Mouse (Mus musculus): ENCODE results near the gene Hivep3. TPM values are rescaled to one million over a fixed set of nuclear protein-coding genes. Genes with fewer than 3 reads are reported as not detected.

The Hivep3 gene
- polyA plus RNA-seq, 1 experiment: 1.7 TPM

DNA sequence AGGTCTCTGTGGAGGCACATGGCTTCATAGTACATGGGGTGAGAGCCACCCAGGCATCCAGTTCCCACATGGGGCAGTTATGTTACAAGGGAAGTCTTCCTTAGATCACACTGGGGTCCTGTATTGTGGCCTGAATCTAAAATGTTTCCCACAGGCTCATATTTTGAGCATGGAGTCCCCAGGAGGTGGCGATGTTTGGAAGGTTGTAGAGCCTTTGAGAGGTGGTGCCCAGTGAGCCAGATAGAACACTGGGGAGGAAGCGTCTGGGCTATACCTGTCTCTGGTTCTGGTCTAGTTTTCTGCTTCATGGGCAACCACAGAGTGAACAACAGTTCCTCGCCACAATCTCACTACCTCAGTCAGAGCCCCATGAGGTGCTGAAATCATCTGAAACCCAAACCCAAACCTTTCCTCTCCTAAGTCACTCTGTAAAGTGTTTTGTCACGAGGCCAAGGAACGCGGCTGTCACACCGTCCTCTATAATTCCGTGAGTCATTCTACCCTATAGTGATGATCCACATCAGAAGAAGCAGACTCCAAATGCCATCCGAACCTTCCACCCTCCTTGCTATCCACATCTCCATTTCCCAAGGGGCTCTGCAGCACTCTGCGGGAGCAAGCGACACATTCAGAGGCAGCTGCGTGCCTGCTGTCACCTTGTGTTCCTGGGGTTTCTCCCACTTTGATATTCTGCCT, 187.6 kb downstream of the Hivep3 start:
- Histone ChIP-seq H3K4me3 (ENCODE audit: control insufficient read depth, low read depth, low read length) (no peak overlapping the region), H3K27ac (ENCODE audit: control insufficient read depth, insufficient read depth, low read depth, low read length) (no peak overlapping the region), H3K4me1 (ENCODE audit: control insufficient read depth, insufficient read depth, low read length) (no peaks in the 10 kb centered on the region), H3K36me3 (ENCODE audit: control insufficient read depth, insufficient read depth, low read length) (no peaks in the 10 kb centered on the region), H3K27me3 (ENCODE audit: control insufficient read depth, insufficient read depth, low read length) (no peaks in the 10 kb centered on the region)
- TF ChIP-seq CTCF (IDR thresholded peaks at IDR 0.05; ENCODE audit: control insufficient read depth, insufficient read depth, insufficient replicate concordance, low read depth, low read length): no peak
- TF ChIP-seq POLR2A (IDR thresholded peaks at IDR 0.05; ENCODE audit: control insufficient read depth, low read depth, low read length): no peak

DNA sequence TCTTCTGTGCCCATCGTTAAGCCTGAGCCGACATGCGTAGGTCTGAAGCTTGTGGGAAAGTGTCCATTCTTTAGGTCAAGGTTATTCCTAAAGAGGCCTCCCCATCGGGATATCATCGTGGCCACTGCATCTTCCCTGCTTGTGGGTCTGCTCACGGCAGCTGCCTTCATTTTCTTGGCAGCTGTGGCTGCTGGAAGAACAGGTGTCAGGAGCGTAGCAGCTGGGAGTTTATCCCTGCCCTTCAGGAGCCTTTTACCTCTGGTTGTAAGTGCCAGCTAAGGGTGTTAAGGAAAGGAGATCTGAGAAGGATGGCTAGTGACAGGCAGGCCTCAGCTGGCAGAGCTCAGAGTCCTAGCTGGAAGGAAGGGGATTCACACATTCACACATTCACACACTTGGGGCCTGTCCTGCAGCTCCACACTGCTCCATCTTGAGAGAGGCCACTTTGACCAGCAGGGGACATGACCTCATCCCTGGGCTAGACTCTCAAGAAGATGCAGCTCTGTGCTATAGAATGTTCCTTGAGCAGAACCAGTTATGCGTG, 188.2 kb downstream of the Hivep3 start:
- H3K36me3 ChIP-seq (ENCODE audit: control insufficient read depth, insufficient read depth, low read length): no peaks in the 10 kb centered on the region
- TF ChIP-seq CTCF (IDR thresholded peaks at IDR 0.05; ENCODE audit: control insufficient read depth, insufficient read depth, insufficient replicate concordance, low read depth, low read length) (no peak), POLR2A (IDR thresholded peaks at IDR 0.05; ENCODE audit: control insufficient read depth, low read depth, low read length) (no peak)

DNA sequence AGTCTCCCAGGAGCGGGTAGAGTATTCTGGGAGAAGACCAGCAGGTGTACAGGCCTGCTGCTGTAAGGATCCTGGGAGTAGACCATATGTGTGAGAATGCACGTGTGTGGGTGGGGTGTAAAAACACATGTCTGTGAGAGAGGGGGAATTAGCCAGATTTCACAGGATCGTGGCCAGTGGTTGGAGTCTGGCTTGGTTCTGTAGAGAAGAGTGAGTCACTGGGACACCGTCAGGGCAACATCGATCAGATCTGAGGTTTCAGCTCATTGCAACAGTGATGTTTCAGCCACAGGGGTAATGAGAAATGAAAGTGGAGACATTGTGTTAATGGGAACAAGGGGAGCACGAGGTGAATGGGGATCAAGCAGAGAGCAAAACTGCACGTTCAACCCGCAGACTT, 189.4 kb downstream of the Hivep3 start:
- Histone ChIP-seq H3K27ac (ENCODE audit: control insufficient read depth, insufficient read depth, low read depth, low read length) (no peak overlapping the region), H3K36me3 (ENCODE audit: control insufficient read depth, insufficient read depth, low read length) (no peaks in the 10 kb centered on the region), H3K4me3 (ENCODE audit: control insufficient read depth, low read depth, low read length) (no peak overlapping the region), H3K4me1 (ENCODE audit: control insufficient read depth, insufficient read depth, low read length) (no peaks in the 10 kb centered on the region), H3K27me3 (ENCODE audit: control insufficient read depth, insufficient read depth, low read length) (no peaks in the 10 kb centered on the region)
- TF ChIP-seq POLR2A (IDR thresholded peaks at IDR 0.05; ENCODE audit: control insufficient read depth, low read depth, low read length) (no peak), CTCF (IDR thresholded peaks at IDR 0.05; ENCODE audit: control insufficient read depth, insufficient read depth, insufficient replicate concordance, low read depth, low read length) (no peak)

More for the DNA sequence above, 188.2 kb downstream of the Hivep3 start:
- Histone ChIP-seq H3K4me1 (ENCODE audit: control insufficient read depth, insufficient read depth, low read length) (no peaks in the 10 kb centered on the region), H3K27ac (ENCODE audit: control insufficient read depth, insufficient read depth, low read depth, low read length) (no peak overlapping the region), H3K27me3 (ENCODE audit: control insufficient read depth, insufficient read depth, low read length) (no peaks in the 10 kb centered on the region), H3K4me3 (ENCODE audit: control insufficient read depth, low read depth, low read length) (no peak overlapping the region)

DNA sequence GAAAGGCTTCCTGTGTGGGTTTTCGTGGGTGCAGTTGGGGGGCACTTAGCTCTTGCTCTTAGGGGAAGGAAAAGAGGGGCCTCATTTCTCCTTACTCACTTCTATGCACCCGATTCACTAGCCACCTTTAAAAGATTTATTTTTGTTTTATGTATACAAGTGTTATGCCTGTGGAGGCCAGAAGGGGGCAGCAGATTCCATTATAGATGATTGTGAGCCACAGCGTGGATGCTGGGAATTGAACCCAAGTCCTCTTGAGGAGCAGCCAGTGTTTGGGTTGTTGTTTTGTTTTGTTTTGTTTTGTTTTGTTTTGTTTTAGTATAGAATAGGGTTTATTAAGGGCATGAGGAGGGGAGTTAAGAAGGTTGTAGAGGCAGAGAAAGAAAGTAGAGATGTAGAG, 189.8 kb downstream of the Hivep3 start:
- H3K4me3 ChIP-seq (ENCODE audit: control insufficient read depth, low read depth, low read length): no peak overlapping the region
- H3K36me3 ChIP-seq (ENCODE audit: control insufficient read depth, insufficient read depth, low read length): no peaks in the 10 kb centered on the region
- H3K4me1 ChIP-seq (ENCODE audit: control insufficient read depth, insufficient read depth, low read length): no peaks in the 10 kb centered on the region
- no peak for TF ChIP-seq CTCF (IDR thresholded peaks at IDR 0.05; ENCODE audit: control insufficient read depth, insufficient read depth, insufficient replicate concordance, low read depth, low read length)
- H3K27me3 ChIP-seq (ENCODE audit: control insufficient read depth, insufficient read depth, low read length): no peaks in the 10 kb centered on the region
- H3K27ac ChIP-seq (ENCODE audit: control insufficient read depth, insufficient read depth, low read depth, low read length): no peak overlapping the region

DNA sequence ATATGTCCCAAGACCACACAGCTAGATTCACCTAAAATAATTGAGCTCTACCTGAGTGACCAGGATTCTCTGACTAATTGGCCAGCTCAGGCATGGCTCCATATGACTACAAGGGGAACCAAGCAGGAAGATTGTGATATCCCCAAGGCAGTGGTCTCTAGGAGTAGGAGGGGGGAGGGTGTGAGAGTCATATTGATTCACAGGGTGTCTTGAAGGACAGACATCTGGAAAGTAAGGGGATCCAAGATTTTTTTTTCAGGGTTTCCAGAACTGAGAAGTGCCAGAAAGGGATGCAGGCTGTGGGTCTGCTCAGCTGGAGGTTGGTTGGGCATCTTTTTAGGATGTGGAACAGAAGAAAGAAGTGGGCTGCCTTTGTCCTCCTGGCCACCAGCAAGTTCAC, 191.5 kb downstream of the Hivep3 start:
- Histone ChIP-seq H3K36me3 (ENCODE audit: control insufficient read depth, insufficient read depth, low read length) (no peaks in the 10 kb centered on the region), H3K27ac (ENCODE audit: control insufficient read depth, insufficient read depth, low read depth, low read length) (no peak overlapping the region), H3K27me3 (ENCODE audit: control insufficient read depth, insufficient read depth, low read length) (no peaks in the 10 kb centered on the region), H3K4me1 (ENCODE audit: control insufficient read depth, insufficient read depth, low read length) (no peaks in the 10 kb centered on the region), H3K4me3 (ENCODE audit: control insufficient read depth, low read depth, low read length) (no peak overlapping the region)
- TF ChIP-seq POLR2A (IDR thresholded peaks at IDR 0.05; ENCODE audit: control insufficient read depth, low read depth, low read length) (no peak), CTCF (IDR thresholded peaks at IDR 0.05; ENCODE audit: control insufficient read depth, insufficient read depth, insufficient replicate concordance, low read depth, low read length) (no peak)

DNA sequence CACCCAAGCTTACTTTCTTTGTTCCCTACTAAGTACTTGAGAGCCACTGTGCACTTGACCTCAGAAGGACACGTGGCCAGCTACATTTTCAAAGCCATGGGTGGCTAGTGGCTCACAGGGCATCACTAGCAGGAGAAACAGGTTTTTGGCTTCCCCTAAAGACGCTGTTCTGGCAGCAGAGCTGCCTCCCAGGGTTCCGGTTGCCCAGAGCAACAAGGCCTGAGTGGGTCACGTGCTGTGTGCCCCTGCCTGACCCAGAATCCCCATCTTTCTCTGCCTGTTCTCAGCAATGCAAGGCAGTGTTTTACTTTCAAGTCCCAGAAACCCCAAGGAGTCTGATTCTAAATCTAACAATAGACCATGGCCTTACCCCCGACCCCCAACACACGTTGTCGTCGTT, 198.3 kb downstream of the Hivep3 start:
- Histone ChIP-seq H3K36me3 (ENCODE audit: control insufficient read depth, insufficient read depth, low read length) (no peaks in the 10 kb centered on the region), H3K4me1 (ENCODE audit: control insufficient read depth, insufficient read depth, low read length) (peaks cover 5% of the 10 kb centered on the region; the same call in 1 of the 2 replicates), H3K4me3 (ENCODE audit: control insufficient read depth, low read depth, low read length) (no peak overlapping the region), H3K27ac (ENCODE audit: control insufficient read depth, insufficient read depth, low read depth, low read length) (no peak overlapping the region), H3K27me3 (ENCODE audit: control insufficient read depth, insufficient read depth, low read length) (no peaks in the 10 kb centered on the region)
- no peak for TF ChIP-seq POLR2A (IDR thresholded peaks at IDR 0.05; ENCODE audit: control insufficient read depth, low read depth, low read length)
- TF ChIP-seq CTCF (IDR thresholded peaks at IDR 0.05; ENCODE audit: control insufficient read depth, insufficient read depth, insufficient replicate concordance, low read depth, low read length): no peak

DNA sequence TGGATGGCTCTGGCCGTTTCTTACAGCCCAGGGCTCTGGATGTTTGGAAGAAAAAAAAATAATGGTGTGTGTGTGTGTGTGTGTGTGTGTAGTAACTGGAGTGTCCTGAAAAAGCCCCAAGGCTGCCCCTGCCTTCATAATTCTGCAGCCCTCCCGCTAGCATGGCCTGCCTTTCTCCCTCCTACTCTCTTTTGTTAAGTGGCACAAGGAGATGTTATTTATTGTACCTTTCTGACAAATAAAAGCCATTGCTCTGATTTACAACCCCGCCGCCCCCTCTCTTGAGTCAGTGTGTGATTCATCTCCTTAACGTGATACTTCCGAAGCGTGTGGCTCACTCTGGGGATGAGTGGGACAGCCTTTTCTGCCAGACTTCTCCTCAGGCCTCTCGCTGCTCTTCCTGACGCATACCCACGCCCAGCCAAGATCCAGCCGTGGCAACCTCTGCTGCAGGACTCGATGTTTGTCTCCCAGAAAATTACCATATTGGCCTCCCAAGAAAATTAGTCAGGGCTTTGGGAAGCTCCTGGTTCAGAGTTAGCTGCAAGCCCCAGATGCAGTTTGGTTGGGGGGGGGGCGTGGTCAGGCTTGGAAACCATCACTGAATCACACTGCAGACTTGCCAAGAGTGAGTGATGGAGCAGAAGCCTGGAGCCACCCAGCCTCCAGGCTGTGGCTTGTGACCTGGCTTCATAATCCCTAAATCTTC, 199.1 kb downstream of the Hivep3 start:
- no peak overlapping the region for H3K27ac ChIP-seq (ENCODE audit: control insufficient read depth, insufficient read depth, low read depth, low read length)
- TF ChIP-seq CTCF (IDR thresholded peaks at IDR 0.05; ENCODE audit: control insufficient read depth, insufficient read depth, insufficient replicate concordance, low read depth, low read length): no peak
- no peak for TF ChIP-seq POLR2A (IDR thresholded peaks at IDR 0.05; ENCODE audit: control insufficient read depth, low read depth, low read length)
- H3K4me1 ChIP-seq (ENCODE audit: control insufficient read depth, insufficient read depth, low read length): peaks cover 5% of the 10 kb centered on the region; the same call in 1 of the 2 replicates

More for the DNA sequence above, 199.1 kb downstream of the Hivep3 start:
- no peaks in the 10 kb centered on the region for H3K36me3 ChIP-seq (ENCODE audit: control insufficient read depth, insufficient read depth, low read length)
- no peaks in the 10 kb centered on the region for H3K27me3 ChIP-seq (ENCODE audit: control insufficient read depth, insufficient read depth, low read length)
- H3K4me3 ChIP-seq (ENCODE audit: control insufficient read depth, low read depth, low read length): no peak overlapping the region
